Mouse (Mus musculus): ENCODE measurements at regions not wholly inside any gene's neighbourhood (a gene's known extent, or its start where the extent isn't known, plus 50 kb on each side); places are given as distances from the start of the nearest gene placed in this dataset.

DNA sequence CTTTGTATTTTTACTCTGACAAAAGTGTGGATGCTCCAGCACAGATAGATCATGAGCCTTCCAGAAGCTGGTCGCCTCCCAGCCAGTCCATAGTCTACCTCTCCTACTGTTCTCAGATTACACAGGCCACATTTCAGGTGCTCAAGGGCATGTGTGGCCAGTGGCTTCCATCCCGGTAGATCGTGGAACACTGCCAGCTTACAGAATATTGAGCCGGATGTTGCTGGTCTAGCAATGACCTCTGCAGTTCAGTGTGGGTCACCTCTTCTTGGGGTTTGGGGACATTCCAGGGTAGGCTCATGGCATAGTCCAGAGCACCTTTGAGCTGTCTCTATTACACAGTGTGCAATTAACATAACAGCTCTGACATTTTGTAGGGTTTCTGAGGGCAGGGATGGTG is 342.2 kb downstream of the 3100002H09Rik start:
- TF ChIP-seq GABPA (IDR thresholded peaks at IDR 0.05; ENCODE audit: insufficient replicate concordance, low read depth, low read length) (no peak), ETS1 (conservative IDR thresholded peaks at IDR 0.05; ENCODE audit: low read depth, low read length) (no peak), SIN3A (IDR thresholded peaks at IDR 0.05; ENCODE audit: low read length) (no peak), TCF12 (IDR thresholded peaks at IDR 0.05; ENCODE audit: low read depth, low read length) (no peak), CTCF (conservative IDR thresholded peaks at IDR 0.05 in 1 of 2, IDR thresholded peaks at IDR 0.05 in 1 of 2; ENCODE audit: low read depth in 2 of 2, low read length in 2 of 2) (no peak), ZMIZ1 (IDR thresholded peaks at IDR 0.05; ENCODE audit: low read depth, low read length) (no peak), MAZ (IDR thresholded peaks at IDR 0.05; ENCODE audit: low read depth, low read length) (no peak), IRF4 (IDR thresholded peaks at IDR 0.05; ENCODE audit: low read depth, low read length) (no peak), USF1 (IDR thresholded peaks at IDR 0.05; ENCODE audit: low read depth, low read length) (no peak), CHD1 (IDR thresholded peaks at IDR 0.05; ENCODE audit: low read depth, low read length) (no peak), POLR2A (IDR thresholded peaks at IDR 0.05; ENCODE audit: low read depth, low read length) (no peak), TBP (conservative IDR thresholded peaks at IDR 0.05; ENCODE audit: low read depth, low read length) (no peak), BHLHE40 (IDR thresholded peaks at IDR 0.05; ENCODE audit: low read depth, low read length) (no peak)

Data from CH12.LX (cell line).